Mouse (Mus musculus) testis, adult 2 months (tissue): ENCODE data around the gene Hmga1.

Source experiments
- CTCF ChIP-seq: fragments of 200-500 bp; IDR thresholded peaks from 2 replicates; pipeline ENCODE4 v1.5.1; 2012; ENCODE audit warnings: low read depth, mild to moderate bottlenecking, inconsistent platforms, low read length, moderate library complexity; ENCODE audit not compliant: control insufficient read depth, insufficient read depth, insufficient replicate concordance
- POLR2A ChIP-seq: fragments of 200-500 bp; IDR thresholded peaks from 2 replicates; pipeline ENCODE4 v1.6.1; 2012; ENCODE audit warnings: low read depth, mild to moderate bottlenecking, inconsistent platforms, low read length, moderate library complexity; ENCODE audit not compliant: control insufficient read depth

- TF ChIP-seq CTCF (no peak), POLR2A (no peak)
These were observed 14.3 kb upstream of the Hmga1 start for GRCm38 (mm10) chr17:27541984-27542383.
